Mouse (Mus musculus) gastrocnemius, postnatal 25 days (tissue): ENCODE measurements around the gene Fis1. TPM values are rescaled to one million over a fixed set of nuclear protein-coding genes. Genes with fewer than 3 reads are reported as not detected.

Experiments used
- DNase-seq: peaks from one replicate; pipeline ENCODE4 v3.0.0; 2022
- microRNA-seq, 2 experiments: library from miRNA; unstranded; fragments of <30 nt; microRNA quantifications; one replicate each; pipeline ENCODE4 v1.2.0; 2021; ENCODE audit warnings: borderline replicate concordance in 2 of 2
- total RNA-seq, 2 experiments: library from RNA; stranded (reverse); gene quantifications; 1 replicate in 1 of 2; 2 replicates in 1 of 2; pipeline ENCODE4 v1.2.3; 2021

Fis1 gene
- total RNA-seq, 2 experiments from 2014 or later, result 159 to 164 TPM

- peak; percentile 47 for DNase-seq
Measured at GRCm38 (mm10) chr5:136970703-136971102, 17.6 kb downstream of the Fis1 start.

- DNase-seq, result no peak
Measured at GRCm38 (mm10) chr5:136973670-136974069, 20.6 kb downstream of the Fis1 start.

GRCm38 (mm10) chr5:136977769-136978168 lies 24.7 kb downstream of the Fis1 start:
- DNase-seq, result no peak

GRCm38 (mm10) chr5:136979762-136980161 lies 26.7 kb downstream of the Fis1 start:
- no peak for DNase-seq

GRCm38 (mm10) chr5:136980974-136981373 lies 27.9 kb downstream of the Fis1 start:
- DNase-seq, result no peak

GRCm38 (mm10) chr5:136982338-136982930 lies 29.4 kb downstream of the Fis1 start:
- DNase-seq, result no peak

- DNase-seq, result no peak
Measured at GRCm38 (mm10) chr5:136984828-136985227, 31.8 kb downstream of the Fis1 start.

- DNase-seq, result peak; percentile 94
Measured at GRCm38 (mm10) chr5:136986695-136987137, 33.6 kb downstream of the Fis1 start, which contains the start of gene Plod3. TSS of gene Plod3 (plus strand) at chr5:136987019.

GRCm38 (mm10) chr5:136987138-136987933 lies 34.3 kb downstream of the Fis1 start:
- DNase-seq, result peak; percentile 84

- DNase-seq, result no peak
Measured at GRCm38 (mm10) chr5:136987934-136988271, 34.8 kb downstream of the Fis1 start, which contains the start of gene Znhit1. TSS of gene Znhit1 (minus strand) at chr5:136988021.

GRCm38 (mm10) chr5:136988420-136988819 lies 35.3 kb downstream of the Fis1 start:
- DNase-seq, result no peak

- no peak for DNase-seq
Measured at GRCm38 (mm10) chr5:136989801-136990200, 36.7 kb downstream of the Fis1 start.

- no peak for DNase-seq
Measured at GRCm38 (mm10) chr5:136999449-136999848, 46.4 kb downstream of the Fis1 start.

- no peak for DNase-seq
Measured at GRCm38 (mm10) chr5:137000612-137001011, 47.5 kb downstream of the Fis1 start.

GRCm38 (mm10) chr5:137007276-137007675 lies 54.2 kb downstream of the Fis1 start:
- DNase-seq, result no peak

- no peak for DNase-seq
Measured at GRCm38 (mm10) chr5:137009988-137010387, 56.9 kb downstream of the Fis1 start.

- DNase-seq, result no peak
Measured at GRCm38 (mm10) chr5:137012401-137012950, 59.4 kb downstream of the Fis1 start.

Small RNAs within 50 kb of the gene (microRNA-seq; reads per million reads assigned to microRNA genes)
- 3.7 to 4.8 reads per million in 2 experiments for gene Mir702

Other genes with a start within 250 kb of the Fis1 start
- gene Col26a1, start 70.1 kb upstream of the Fis1 start, total RNA-seq, result 1 to 10 TPM; 4.9 to 5.7 TPM
- 1 to 10 TPM; 5.6 to 6.9 TPM for gene Ift22, start 45.1 kb upstream of the Fis1 start, total RNA-seq
- gene Cldn15, start 13.3 kb downstream of the Fis1 start, total RNA-seq, result 1 to 10 TPM in 1 of 2 experiments, under 1 TPM in 1; 0.67 to 3.3 TPM
- gene Plod3, start 33.7 kb downstream of the Fis1 start, total RNA-seq, result 10 to 100 TPM; 20.9 to 23.6 TPM
- gene Znhit1, start 34.7 kb downstream of the Fis1 start, total RNA-seq, result 10 to 100 TPM; 61.4 to 70.4 TPM
- not detected for gene Vgf, start 73.1 kb downstream of the Fis1 start, total RNA-seq
- gene Ap1s1, start 92.9 kb downstream of the Fis1 start, total RNA-seq, result 10 to 100 TPM; 13.5 to 23.4 TPM
- gene Serpine1, start 119.0 kb downstream of the Fis1 start, total RNA-seq, result 1 to 10 TPM; 1.3 to 4.9 TPM
- 1 to 10 TPM; 7.4 TPM for gene Trim56, start 162.9 kb downstream of the Fis1 start, total RNA-seq
- gene Muc3, start 196.0 kb downstream of the Fis1 start, total RNA-seq, result not detected